Mouse (Mus musculus) kidney, postnatal 0 days (tissue): Measurements from ENCODE around the gene Comt. TPM values are rescaled to one million over a fixed set of nuclear protein-coding genes. Genes with fewer than 3 reads are reported as not detected.
A peak's percentile ranks its signal among the peaks of the same experiment; 100 is the strongest.

ENCODE experiments used
- ATAC-seq: fragments of 200-750 bp; cut with Nextera tagmentation; replicated peaks from 2 replicates; pipeline ENCODE4 v1.8.0; 2017; ENCODE audit warnings: low read depth, moderate number of reproducible peaks, moderate TSS enrichment, moderate library complexity; ENCODE audit not compliant: low FRiP score
- DNase-seq: peaks from one replicate; pipeline ENCODE4 v3.0.0-alpha.2; 2016; ENCODE audit warnings: low spot score
- H3K27ac ChIP-seq: fragments of 300-500 bp; sonication (generic); 2 replicates; pipeline ENCODE4 v1.5.1; 2014; ENCODE audit warnings: mild to moderate bottlenecking
- H3K27me3 ChIP-seq: fragments of 300-500 bp; sonication (generic); 2 replicates; pipeline ENCODE4 v1.6.1; 2014; ENCODE audit warnings: low read length, mixed read lengths; ENCODE audit not compliant: insufficient read depth
- H3K36me3 ChIP-seq: fragments of 300-500 bp; sonication (generic); 2 replicates; pipeline ENCODE4 v1.6.1; 2014; ENCODE audit warnings: low read length, mixed read lengths; ENCODE audit not compliant: insufficient read depth
- H3K4me1 ChIP-seq: fragments of 300-500 bp; sonication (generic); replicated peaks from 2 replicates; pipeline ENCODE4 v1.6.1; 2014; ENCODE audit warnings: antibody characterized with exemption, low read length, mixed read lengths; ENCODE audit not compliant: insufficient read depth
- H3K4me2 ChIP-seq: fragments of 300-500 bp; sonication (generic); 2 replicates; pipeline ENCODE4 v1.6.1; 2014; ENCODE audit warnings: mild to moderate bottlenecking, low read length, moderate library complexity, mixed read lengths
- H3K4me3 ChIP-seq: fragments of 300-500 bp; sonication (generic); replicated peaks from 2 replicates; pipeline ENCODE4 v1.5.1; 2014; ENCODE audit warnings: low read depth, low read length
- H3K9ac ChIP-seq: fragments of 300-500 bp; sonication (generic); 2 replicates; pipeline ENCODE4 v1.6.1; 2014; ENCODE audit warnings: low read depth, low read length
- H3K9me3 ChIP-seq: fragments of 300-500 bp; sonication (generic); replicated peaks from 2 replicates; pipeline ENCODE4 v1.6.1; 2016; ENCODE audit warnings: low read length, inconsistent platforms, mixed read lengths
- CTCF ChIP-seq: IDR thresholded peaks from 2 replicates; pipeline ENCODE4 v1.5.1; 2016; ENCODE audit warnings: antibody characterized with exemption, low read depth, mild to moderate bottlenecking, moderate library complexity
- WGBS: fragments of 180-500 bp; shearing (Covaris S2); extraction: QIAGEN DNeasy Blood & Tissue Kit; methylation state at CpG from one replicate; pipeline ENCODE4 v1.1.7; 2014; 5-methylcytosine and 5-hydroxymethylcytosine counted together
- microRNA-seq: library from miRNA; unstranded; fragments of <30 nt; microRNA quantifications from one replicate; pipeline ENCODE4, GENCODE M21; 2016
- polyA plus RNA-seq: library from polyadenylated mRNA; unstranded; fragments of >200 nt; fragmentation: Nextera tagmentation; extraction: Ambion mirVana; gene quantifications from 2 replicates; pipeline ENCODE4 v1.2.1, GENCODE M21; 2015

The Comt gene
- polyA plus RNA-seq, 1 experiment from 2014 or later, result 107 TPM

DNA sequence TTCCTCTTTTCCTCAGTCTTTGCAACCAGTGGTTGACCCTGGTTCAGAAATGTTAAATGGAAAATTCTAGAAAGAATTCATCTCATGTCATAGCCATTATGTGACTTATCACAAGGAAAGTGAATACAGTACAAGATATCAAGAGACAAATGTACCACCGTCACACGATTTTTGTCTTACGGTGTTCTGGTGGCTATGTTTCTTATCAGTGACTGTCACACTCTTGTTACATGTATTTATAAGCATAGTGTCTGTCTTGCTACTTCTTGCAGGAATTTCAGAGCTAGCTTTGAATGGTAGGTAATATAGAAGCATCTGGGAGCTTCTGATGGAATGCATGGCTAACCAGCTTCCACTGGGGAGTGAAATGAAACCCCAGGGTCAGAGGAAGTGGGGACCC is 56.5 kb downstream of the Comt start:
- H3K4me2 ChIP-seq, result no peak overlapping the region
- no peak for DNase-seq
- 92% methylated on average over 3 of the region's 3 CpGs for WGBS

DNA sequence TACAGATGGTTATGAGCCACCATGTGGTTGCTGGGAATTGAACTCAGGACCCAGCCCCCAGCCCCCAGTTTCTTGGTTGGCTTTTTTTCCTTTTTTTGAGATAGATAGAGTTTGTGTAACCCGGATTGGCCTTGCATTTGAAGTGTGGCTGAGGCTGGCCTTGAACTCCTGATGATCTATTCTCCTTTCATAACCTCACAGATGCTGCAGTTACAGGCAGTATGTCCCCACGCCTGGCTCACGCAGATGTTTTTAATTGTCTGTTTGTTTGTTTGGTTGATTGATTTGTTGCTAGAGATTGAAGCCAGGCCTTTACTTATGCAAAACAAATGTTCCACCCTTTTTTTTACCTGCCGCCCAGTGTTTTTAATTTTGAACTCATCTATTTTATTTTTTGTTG is 59.8 kb downstream of the Comt start:
- no peak overlapping the region for H3K4me3 ChIP-seq
- no peak for TF ChIP-seq CTCF
- DNase-seq, result no peak
- no peaks in the 10 kb centered on the region for H3K9me3 ChIP-seq
- ATAC-seq, result no peak
- H3K36me3 ChIP-seq, result no peaks in the 10 kb centered on the region
- no peak overlapping the region for H3K4me2 ChIP-seq
- H3K27me3 ChIP-seq, result no peaks in the 10 kb centered on the region
- H3K27ac ChIP-seq, result no peak overlapping the region
- no peaks in the 10 kb centered on the region for H3K4me1 ChIP-seq
- H3K9ac ChIP-seq, result no peak overlapping the region
- WGBS, result 77% methylated on average over 4 of the region's 4 CpGs

More for the DNA sequence above, 56.5 kb downstream of the Comt start:
- no peak for TF ChIP-seq CTCF
- Histone ChIP-seq H3K27ac (no peak overlapping the region), H3K4me1 (no peaks in the 10 kb centered on the region), H3K9me3 (no peaks in the 10 kb centered on the region), H3K27me3 (no peaks in the 10 kb centered on the region), H3K4me3 (no peak overlapping the region), H3K36me3 (no peaks in the 10 kb centered on the region), H3K9ac (no peak overlapping the region)
- no peak for ATAC-seq

DNA sequence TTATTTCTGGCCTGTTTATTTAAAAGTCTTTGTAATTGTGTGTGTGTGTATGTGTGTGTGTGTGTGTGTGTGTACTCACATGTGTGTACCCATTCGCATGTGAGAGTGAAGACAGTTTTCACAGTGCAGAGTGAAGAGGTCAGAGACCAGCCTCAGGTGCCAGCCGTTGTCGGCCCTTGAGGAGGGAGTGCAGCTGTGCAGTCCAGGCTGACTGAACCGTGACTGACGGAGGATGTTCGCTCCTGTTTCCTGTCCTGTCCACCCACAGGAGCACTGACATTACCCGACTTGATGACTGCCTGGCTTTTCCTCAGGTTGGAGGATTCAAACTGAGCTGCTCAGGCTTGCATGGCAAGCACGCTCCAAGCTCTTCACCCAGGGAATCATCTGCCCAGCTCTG is 63.7 kb downstream of the Comt start:
- ATAC-seq, result peak; percentile 57; the same call in 1 of the 2 replicates

DNA sequence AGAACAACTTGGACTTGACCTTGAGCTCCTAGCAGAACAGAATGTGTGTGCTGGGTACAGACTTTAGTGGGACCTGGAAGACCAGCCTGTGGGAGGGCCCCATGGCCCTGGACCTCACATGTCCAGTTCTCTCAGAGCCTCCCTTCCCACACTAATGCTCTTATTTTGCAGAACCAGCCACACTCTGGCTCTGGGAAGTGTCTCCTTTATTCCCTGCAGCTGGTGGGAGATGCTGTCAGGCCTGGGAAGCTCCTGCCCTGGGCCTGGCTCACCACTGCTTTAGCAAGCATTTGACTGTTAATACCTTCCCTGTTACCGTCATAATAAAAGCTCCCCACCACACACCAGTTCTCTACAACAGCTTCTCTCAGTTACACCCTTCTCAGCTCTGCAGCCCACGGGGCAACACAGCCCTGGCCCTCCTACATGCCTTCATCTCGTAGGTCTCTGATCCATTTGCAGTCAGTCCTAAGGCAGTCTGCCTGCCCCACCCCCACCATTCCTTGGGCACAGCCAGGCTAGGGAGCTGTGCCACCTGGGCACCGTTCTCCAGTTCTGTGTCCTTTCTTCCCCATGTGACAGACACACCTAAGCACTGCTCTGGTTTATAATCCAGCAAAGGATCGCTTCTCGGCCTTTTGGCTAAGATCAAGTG is 66.4 kb downstream of the Comt start:
- H3K4me2 ChIP-seq, result no peak overlapping the region
- H3K9ac ChIP-seq, result no peak overlapping the region
- H3K4me3 ChIP-seq, result no peak overlapping the region
- 61% methylated on average over 6 of the region's 6 CpGs for WGBS
- no peaks in the 10 kb centered on the region for H3K36me3 ChIP-seq
- no peaks in the 10 kb centered on the region for H3K4me1 ChIP-seq
- no peak for TF ChIP-seq CTCF
- ATAC-seq (peak; percentile 41; the same call in 1 of the 2 replicates), DNase-seq (peak; percentile 47)
- no peaks in the 10 kb centered on the region for H3K9me3 ChIP-seq
- H3K27ac ChIP-seq, result no peak overlapping the region
- H3K27me3 ChIP-seq, result no peaks in the 10 kb centered on the region

More for the DNA sequence above, 63.7 kb downstream of the Comt start:
- no peak overlapping the region for H3K4me3 ChIP-seq
- 37% methylated on average over 8 of the region's 8 CpGs for WGBS
- TF ChIP-seq CTCF, result no peak
- H3K36me3 ChIP-seq, result no peaks in the 10 kb centered on the region
- H3K9ac ChIP-seq, result no peak overlapping the region
- H3K9me3 ChIP-seq, result no peaks in the 10 kb centered on the region
- no peaks in the 10 kb centered on the region for H3K27me3 ChIP-seq
- no peaks in the 10 kb centered on the region for H3K4me1 ChIP-seq
- H3K4me2 ChIP-seq, result no peak overlapping the region
- H3K27ac ChIP-seq, result no peak overlapping the region
- DNase-seq, result peak; percentile 24

DNA sequence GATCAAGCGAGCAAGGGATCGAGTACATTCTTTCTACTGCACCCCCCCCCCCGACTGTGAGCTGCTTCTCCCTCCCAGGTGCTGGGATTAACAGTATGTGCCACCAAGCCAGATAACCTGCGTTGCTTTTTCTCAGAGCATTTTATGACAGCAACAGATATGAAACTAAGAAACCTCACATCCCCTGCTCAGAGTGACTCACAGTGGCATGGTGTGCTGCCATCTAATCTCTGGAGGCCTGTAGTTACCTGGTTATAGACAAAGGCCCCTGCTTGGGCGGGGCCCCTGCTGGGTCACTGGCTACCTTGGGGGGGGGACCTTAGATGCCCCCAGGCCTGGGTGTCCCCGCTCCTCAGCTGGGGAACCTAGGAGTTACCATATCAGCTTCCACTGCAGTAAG is 68.7 kb downstream of the Comt start:
- H3K27ac ChIP-seq, result no peak overlapping the region
- H3K27me3 ChIP-seq, result no peaks in the 10 kb centered on the region
- no peak overlapping the region for H3K9ac ChIP-seq
- no peak overlapping the region for H3K4me3 ChIP-seq
- ATAC-seq, result no peak
- 86% methylated on average over 6 of the region's 6 CpGs for WGBS
- TF ChIP-seq CTCF, result no peak
- H3K36me3 ChIP-seq, result no peaks in the 10 kb centered on the region
- DNase-seq, result no peak
- H3K9me3 ChIP-seq, result no peaks in the 10 kb centered on the region
- H3K4me2 ChIP-seq, result no peak overlapping the region
- H3K4me1 ChIP-seq, result no peaks in the 10 kb centered on the region

DNA sequence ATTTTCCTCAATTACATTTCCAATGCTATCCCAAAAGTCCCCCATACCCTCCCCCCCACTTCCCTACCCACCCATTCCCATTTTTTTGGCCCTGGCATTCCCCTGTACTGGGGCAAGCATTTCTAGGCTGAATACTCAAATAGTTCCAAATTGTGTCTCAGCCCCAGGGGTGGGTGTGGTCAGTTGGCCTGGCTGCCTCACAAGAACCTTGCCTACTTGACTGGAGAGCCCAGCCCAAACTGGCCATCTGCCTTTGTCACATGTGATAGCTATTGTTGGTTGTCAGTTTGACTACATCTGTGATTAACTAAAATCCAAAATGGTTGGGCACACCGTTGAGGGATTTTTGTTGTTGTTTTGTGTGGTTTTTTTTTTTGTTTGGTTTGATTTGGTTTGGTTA is 69.7 kb downstream of the Comt start:
- Histone ChIP-seq H3K4me2 (no peak overlapping the region), H3K27me3 (no peaks in the 10 kb centered on the region), H3K9me3 (no peaks in the 10 kb centered on the region), H3K27ac (no peak overlapping the region), H3K4me1 (no peaks in the 10 kb centered on the region), H3K9ac (no peak overlapping the region), H3K36me3 (no peaks in the 10 kb centered on the region), H3K4me3 (no peak overlapping the region)
- DNase-seq (no peak), ATAC-seq (no peak)
- WGBS, result 84% methylated on average over 1 of the region's 1 CpGs
- TF ChIP-seq CTCF, result no peak

Small RNA genes within 50 kb of the gene (microRNA-seq; reads per million reads assigned to microRNA genes)
- gene Gm26219, result not detected

Other genes with a start within 250 kb of the Comt start
- not detected in 2 replicates for gene Ccdc188, start 209.0 kb downstream of the Comt start, polyA plus RNA-seq
- gene Zdhhc8, start 191.7 kb downstream of the Comt start, polyA plus RNA-seq, result 13.1 and 13.5 TPM in 2 replicates
- 53.0 and 59.2 TPM in 2 replicates for gene Trmt2a, start 178.2 kb downstream of the Comt start, polyA plus RNA-seq
- gene Ranbp1, start 178.1 kb downstream of the Comt start, polyA plus RNA-seq, result 457 and 487 TPM in 2 replicates
- 0.91 and 3.0 TPM in 2 replicates for gene Gm49776, start 168.5 kb downstream of the Comt start, polyA plus RNA-seq
- 15.6 and 18.5 TPM in 2 replicates for gene Dgcr8, start 137.6 kb downstream of the Comt start, polyA plus RNA-seq
- 28.3 and 31.6 TPM in 2 replicates for gene Tango2, start 78.7 kb downstream of the Comt start, polyA plus RNA-seq
- gene Arvcf, start 78.7 kb downstream of the Comt start, polyA plus RNA-seq, result 20.0 and 20.6 TPM in 2 replicates
- gene Txnrd2, start 468 bp downstream of the Comt start, polyA plus RNA-seq, result 29.8 and 30.6 TPM in 2 replicates
- gene Gnb1l, start 71.9 kb upstream of the Comt start, polyA plus RNA-seq, result 12.9 and 16.1 TPM in 2 replicates
- 2.2 and 3.0 TPM in 2 replicates for gene Rtl10, start 72.0 kb upstream of the Comt start, polyA plus RNA-seq
- 0.23 and 0.32 TPM in 2 replicates for gene Tbx1, start 163.8 kb upstream of the Comt start, polyA plus RNA-seq
- gene Gp1bb, start 195.6 kb upstream of the Comt start, polyA plus RNA-seq, result 0.57 and 0.92 TPM in 2 replicates
- 1.3 and 2.0 TPM in 2 replicates for gene Gm49601, start 199.6 kb upstream of the Comt start, polyA plus RNA-seq
- 10.4 and 12.0 TPM in 2 replicates for gene Sept5, start 203.1 kb upstream of the Comt start, polyA plus RNA-seq